25 mouse cellular contexts compared by ENCODE assay signal in the genomic region with DNA sequence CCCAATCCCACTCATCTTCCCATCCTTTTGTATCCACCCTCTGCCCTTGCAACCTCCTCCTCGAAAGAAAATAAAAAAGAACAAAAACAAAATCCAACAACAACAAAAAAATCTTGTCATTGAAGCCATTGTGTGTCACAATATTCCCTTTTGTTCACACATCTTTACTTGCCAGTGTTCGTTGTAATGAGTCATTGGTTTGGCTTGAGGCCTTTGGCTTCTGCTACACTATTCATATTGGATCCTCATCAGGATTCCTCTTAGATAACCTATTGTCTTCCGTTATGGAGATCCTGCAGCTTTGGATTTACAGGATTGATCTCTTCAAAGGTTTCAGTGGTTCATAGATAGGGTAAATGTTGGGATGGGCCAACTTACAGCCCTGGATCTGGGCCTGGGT.
DNase-seq lines count a peak whose midpoint lies in the region; ATAC-seq and TF ChIP-seq lines count a peak whose summit lies in the region.
"Had no signal": no experiment of that assay in that cellular context is flagged by ENCODE, and none has a peak within 500 bp of the region (broad histone marks: within the 10 kb centered on the region; RNA-seq: fewer than 3 reads in every experiment).

No protein-coding gene starts in this region.

- DNase-seq in layer of hippocampus, adult 2 months (ENCODE audit: low spot score in 2 of 2) = no peak
- DNase-seq in layer of hippocampus, postnatal 10 days (ENCODE audit: low spot score in 2 of 2) = no peak
- DNase-seq in ES-CJ7 (ENCODE audit: low read depth, low spot score) = peak; percentile 19
- peak; percentile 29 for DNase-seq in R1 (ENCODE audit: low read depth, low spot score)
- DNase-seq in adrenal gland, postnatal 36 days = no peak
- no peak for DNase-seq in midbrain, postnatal 0 days (ENCODE audit: low spot score)
- DNase-seq in cerebellum, postnatal 25 days = no peak
- DNase-seq: adrenal gland, adult 8-10 months; B cell, adult 2 months; cerebellum, adult 11-12 months; cerebellum, adult 9-11 months; forebrain, postnatal 0 days; gastrocnemius, postnatal 36 days; heart, adult 18-20 months; heart, postnatal 14 days; kidney, adult 11 months had no signal

- no peak overlapping the region for H3K4me3 ChIP-seq in layer of hippocampus, adult 2 months
- no peak overlapping the region for H3K4me3 ChIP-seq in cortical plate, adult 2 months (ENCODE audit: insufficient read depth, low read length)
- H3K4me3 ChIP-seq in midbrain, postnatal 0 days (ENCODE audit: low read depth, low read length) = no peak overlapping the region
- H3K4me3 ChIP-seq: embryonic facial prominence, embryonic 13.5 days; forebrain, embryonic 13.5 days; heart, embryonic 15.5 days; hindbrain, embryonic 13.5 days had no signal

- H3K27ac ChIP-seq in layer of hippocampus, adult 2 months = 0 out of 2 replicates have a peak overlapping the region, but pooled peaks have one; percentile 28
- 0 out of 2 replicates have a peak overlapping the region, but pooled peaks have one; percentile 14 for H3K27ac ChIP-seq in cortical plate, adult 2 months (ENCODE audit: insufficient read depth, low read length)
- H3K27ac ChIP-seq in midbrain, postnatal 0 days (ENCODE audit: low read depth, low read length) = no peak overlapping the region
- H3K27ac ChIP-seq: embryonic facial prominence, embryonic 13.5 days; forebrain, embryonic 13.5 days; heart, embryonic 15.5 days; hindbrain, embryonic 13.5 days; hindbrain, postnatal 0 days had no signal

- H3K36me3 ChIP-seq in midbrain, postnatal 0 days (ENCODE audit: insufficient read depth, low read length) = no peaks in the 10 kb centered on the region
- H3K36me3 ChIP-seq: embryonic facial prominence, embryonic 13.5 days; heart, embryonic 15.5 days; hindbrain, embryonic 13.5 days had no signal

- H3K4me2 ChIP-seq in midbrain, postnatal 0 days (ENCODE audit: low read depth, low read length, poor library complexity, severe bottlenecking) = no peak overlapping the region
- H3K4me2 ChIP-seq: embryonic facial prominence, embryonic 13.5 days; forebrain, embryonic 13.5 days; heart, embryonic 11.5 days; heart, embryonic 15.5 days; hindbrain, embryonic 13.5 days had no signal

- TF ChIP-seq POLR2A in cortical plate, adult 2 months (IDR thresholded peaks at IDR 0.05; ENCODE audit: extremely low read depth, insufficient read depth, low read length) = no peak

- H3K4me1 ChIP-seq in cortical plate, adult 2 months (ENCODE audit: control insufficient read depth, insufficient read depth, low read length) = no peaks in the 10 kb centered on the region
- no peaks in the 10 kb centered on the region for H3K4me1 ChIP-seq in midbrain, postnatal 0 days (ENCODE audit: insufficient read depth, low read length)
- H3K4me1 ChIP-seq: embryonic facial prominence, embryonic 13.5 days; forebrain, embryonic 13.5 days; heart, embryonic 15.5 days; hindbrain, embryonic 13.5 days had no signal

- H3K9ac ChIP-seq in midbrain, postnatal 0 days (replicated peaks; ENCODE audit: low read length, poor library complexity, severe bottlenecking) = no peak overlapping the region
- H3K9ac ChIP-seq: embryonic facial prominence, embryonic 13.5 days; forebrain, embryonic 13.5 days; forebrain, postnatal 0 days; heart, embryonic 15.5 days; hindbrain, embryonic 13.5 days had no signal

- no peak for TF ChIP-seq CTCF in layer of hippocampus, adult 2 months (conservative IDR thresholded peaks at IDR 0.05)
- no peak for TF ChIP-seq CTCF in cortical plate, adult 2 months (IDR thresholded peaks at IDR 0.05; ENCODE audit: extremely low read depth, insufficient read depth, low read length)
- no peak for TF ChIP-seq CTCF in midbrain, postnatal 0 days (IDR thresholded peaks at IDR 0.05)

- no peaks in the 10 kb centered on the region for H3K27me3 ChIP-seq in midbrain, postnatal 0 days (ENCODE audit: insufficient read depth, low read length)
- H3K27me3 ChIP-seq: embryonic facial prominence, embryonic 13.5 days; forebrain, embryonic 13.5 days; heart, embryonic 15.5 days; hindbrain, embryonic 13.5 days; Patski had no signal

- 77% methylated on average over 3 of the region's 3 CpGs for whole genome bisulfite sequencing in midbrain, postnatal 0 days

- H3K9me3 ChIP-seq in midbrain, postnatal 0 days (ENCODE audit: low read length) = no peaks in the 10 kb centered on the region
- H3K9me3 ChIP-seq: embryonic facial prominence, embryonic 13.5 days; forebrain, embryonic 13.5 days; heart, embryonic 15.5 days; hindbrain, embryonic 13.5 days had no signal

- ATAC-seq in midbrain, postnatal 0 days (ENCODE audit: low FRiP score) = no peak
- ATAC-seq: CD4-positive, CD25-positive, alpha-beta regulatory T cell, adult 4 months; forebrain, embryonic 13.5 days; forebrain, postnatal 0 days; hindbrain, postnatal 0 days; Patski had no signal

Comparison
In these comparisons a context has a peak if more than half of its experiments do, and no peak if none do; other contexts are left out.
1. DNase-seq: peak in ES-CJ7 (single experiment) and R1 (single experiment); none in layer of hippocampus, adult 2 months (0 of 2), layer of hippocampus, postnatal 10 days (0 of 2), adrenal gland, postnatal 36 days (0 of 2), midbrain, postnatal 0 days (single experiment) and cerebellum, postnatal 25 days (0 of 2).